Mouse (Mus musculus): ENCODE data around the gene Sowaha.

DNA sequence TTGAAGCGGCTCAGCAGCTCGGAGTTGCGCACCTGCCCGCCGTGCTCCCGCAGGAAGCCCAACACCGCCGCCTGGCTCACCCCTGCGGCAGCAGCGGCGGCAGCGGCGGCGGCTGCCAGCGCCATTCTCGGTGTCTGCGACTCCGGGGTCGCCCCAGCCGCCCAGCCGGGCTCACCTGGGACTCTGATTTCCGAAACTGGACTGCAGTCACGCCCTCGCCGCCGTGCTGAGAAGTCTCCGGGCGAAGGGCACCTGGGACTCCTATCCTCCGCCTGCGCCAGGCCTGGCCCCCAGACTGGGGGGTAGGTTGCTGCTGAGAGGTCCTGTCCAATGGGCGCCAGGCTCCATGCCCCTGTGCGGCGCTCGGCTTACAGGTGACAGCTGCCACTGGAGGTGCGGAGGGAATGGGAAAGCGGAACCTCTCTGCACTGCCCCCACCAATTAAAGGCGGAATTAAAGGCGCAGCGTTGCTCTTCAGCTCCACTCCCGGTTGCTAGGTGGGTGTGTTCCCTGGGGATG lies at the start of gene Sowaha, which contains the start of gene Gm9945:
- TF ChIP-seq CTCF (IDR thresholded peaks at IDR 0.05; ENCODE audit: borderline replicate concordance, extremely low read depth, insufficient read depth, insufficient read length): no peak
- no peak for TF ChIP-seq POLR2A (IDR thresholded peaks at IDR 0.05; ENCODE audit: borderline replicate concordance, extremely low read depth, insufficient read depth, insufficient read length, poor library complexity, severe bottlenecking)
